Mouse (Mus musculus) small intestine, adult 2 months (tissue): ENCODE data around the gene Camkk1. TPM values are rescaled to one million over a fixed set of nuclear protein-coding genes. Genes with fewer than 3 reads are reported as not detected.

Experiments used
- H3K27ac ChIP-seq: fragments of 200-500 bp; 2 replicates; pipeline ENCODE4 v1.5.1; 2012; ENCODE audit warnings: low read depth, low read length, control low read depth, inconsistent platforms; ENCODE audit not compliant: insufficient read depth
- H3K27me3 ChIP-seq: fragments of 200-500 bp; 2 replicates; pipeline ENCODE4 v1.6.1; 2012; ENCODE audit warnings: mild to moderate bottlenecking, moderate library complexity, low read length, inconsistent platforms; ENCODE audit not compliant: control insufficient read depth, insufficient read depth
- H3K36me3 ChIP-seq: fragments of 200-500 bp; 2 replicates; pipeline ENCODE4 v1.6.1; 2012; ENCODE audit warnings: mild to moderate bottlenecking, low read length, control low read depth, inconsistent platforms; ENCODE audit not compliant: control insufficient read depth, insufficient read depth
- H3K4me1 ChIP-seq: fragments of 200-500 bp; 2 replicates; pipeline ENCODE4 v1.6.1; 2012; ENCODE audit warnings: low read length, inconsistent platforms, mixed read lengths; ENCODE audit not compliant: control insufficient read depth, insufficient read depth, insufficient read length
- H3K4me3 ChIP-seq: fragments of 200-500 bp; 2 replicates; pipeline ENCODE4 v1.5.1; 2012; ENCODE audit warnings: low read depth, mild to moderate bottlenecking, control low read depth, inconsistent platforms, low read length, moderate library complexity
- CTCF ChIP-seq: fragments of 200-500 bp; IDR thresholded peaks from 2 replicates; pipeline ENCODE4 v1.5.1; 2012; ENCODE audit warnings: low read depth, mild to moderate bottlenecking, control low read depth, inconsistent platforms, low read length, moderate library complexity, mixed read lengths; ENCODE audit not compliant: insufficient replicate concordance, insufficient read length; ENCODE audit errors: extremely low read depth
- POLR2A ChIP-seq: fragments of 200-500 bp; IDR thresholded peaks from 2 replicates; pipeline ENCODE4 v1.6.1; 2012; ENCODE audit warnings: low read depth, mild to moderate bottlenecking, control low read depth, inconsistent platforms, low read length, moderate library complexity
- WGBS: fragments of 180-500 bp; shearing (Covaris S2); methylation state at CpG from one replicate; pipeline ENCODE4 v1.1.7; 2018; 5-methylcytosine and 5-hydroxymethylcytosine counted together
- polyA plus RNA-seq: library from polyadenylated mRNA; depleted of rRNA; stranded (reverse); fragments of >200 nt; gene quantifications from 2 replicates; pipeline ENCODE4 v1.2.3, GENCODE M21; 2012

Gene Camkk1
- polyA plus RNA-seq, 1 experiment = 2.0 TPM

GRCm38 (mm10) chr11:73024236-73024904 lies 5.6 kb downstream of the Camkk1 start:
- TF ChIP-seq CTCF = no peak
- H3K27ac ChIP-seq = peak overlapping the region; percentile 49
- no peaks in the 10 kb centered on the region for H3K36me3 ChIP-seq
- peaks cover 12% of the 10 kb centered on the region for H3K4me1 ChIP-seq
- 38% methylated on average over 7 of the region's 7 CpGs for WGBS
- H3K27me3 ChIP-seq = no peaks in the 10 kb centered on the region
- H3K4me3 ChIP-seq = no peak overlapping the region

- 47% methylated on average over 8 of the region's 8 CpGs for WGBS
- H3K27me3 ChIP-seq = no peaks in the 10 kb centered on the region
- TF ChIP-seq POLR2A = no peak
- no peak for TF ChIP-seq CTCF
- no peaks in the 10 kb centered on the region for H3K36me3 ChIP-seq
- no peak overlapping the region for H3K4me3 ChIP-seq
- H3K27ac ChIP-seq = no peak overlapping the region
- peaks cover 14% of the 10 kb centered on the region for H3K4me1 ChIP-seq
These were observed 8.2 kb downstream of the Camkk1 start for GRCm38 (mm10) chr11:73026961-73027360.

- Histone ChIP-seq H3K27ac (no peak overlapping the region), H3K4me3 (peak overlapping the region; percentile 62), H3K27me3 (no peaks in the 10 kb centered on the region), H3K4me1 (peaks cover 6% of the 10 kb centered on the region; the same call in 1 of the 2 replicates), H3K36me3 (no peaks in the 10 kb centered on the region)
- TF ChIP-seq CTCF (0 out of 2 replicates have a peak, but pooled peaks have one; percentile 3), POLR2A (no peak)
- WGBS = 22% methylated on average over 20 of the region's 20 CpGs
These were observed 12.2 kb downstream of the Camkk1 start for GRCm38 (mm10) chr11:73030821-73031498.

- no peaks in the 10 kb centered on the region for H3K36me3 ChIP-seq
- no peak overlapping the region for H3K27ac ChIP-seq
- H3K4me3 ChIP-seq = no peak overlapping the region
- WGBS = 87% methylated on average over 5 of the region's 5 CpGs
- H3K4me1 ChIP-seq = peaks cover 6% of the 10 kb centered on the region; the same call in 1 of the 2 replicates
- TF ChIP-seq POLR2A (no peak), CTCF (no peak)
- H3K27me3 ChIP-seq = no peaks in the 10 kb centered on the region
These were observed 12.7 kb downstream of the Camkk1 start for GRCm38 (mm10) chr11:73031536-73031935.

- no peaks in the 10 kb centered on the region for H3K36me3 ChIP-seq
- H3K27ac ChIP-seq = no peak overlapping the region
- peaks cover 3% of the 10 kb centered on the region; the same call in 1 of the 2 replicates for H3K4me1 ChIP-seq
- 81% methylated on average over 7 of the region's 7 CpGs for WGBS
- no peak overlapping the region for H3K4me3 ChIP-seq
- TF ChIP-seq POLR2A = no peak
- TF ChIP-seq CTCF = no peak
- no peaks in the 10 kb centered on the region for H3K27me3 ChIP-seq
These were observed 17.3 kb downstream of the Camkk1 start for GRCm38 (mm10) chr11:73036077-73036476.

- Histone ChIP-seq H3K4me1 (no peaks in the 10 kb centered on the region), H3K36me3 (no peaks in the 10 kb centered on the region), H3K4me3 (no peak overlapping the region), H3K27me3 (no peaks in the 10 kb centered on the region), H3K27ac (no peak overlapping the region)
- TF ChIP-seq POLR2A (no peak), CTCF (no peak)
- 41% methylated on average over 6 of the region's 6 CpGs for WGBS
These were observed 18.1 kb downstream of the Camkk1 start for GRCm38 (mm10) chr11:73036889-73037288.

- Histone ChIP-seq H3K4me1 (no peaks in the 10 kb centered on the region), H3K36me3 (no peaks in the 10 kb centered on the region), H3K4me3 (no peak overlapping the region), H3K27ac (no peak overlapping the region), H3K27me3 (no peaks in the 10 kb centered on the region)
- 87% methylated on average over 3 of the region's 3 CpGs for WGBS
- TF ChIP-seq POLR2A (no peak), CTCF (no peak)
These were observed 18.9 kb downstream of the Camkk1 start for GRCm38 (mm10) chr11:73037691-73038090.
